Mouse (Mus musculus) thymus, adult 2 months (tissue): ENCODE measurements around the gene Lrrn3.

ENCODE experiments used
- CTCF ChIP-seq: fragments of 200-500 bp; IDR thresholded peaks from 2 replicates; pipeline ENCODE4 v1.5.1; 2012; ENCODE audit warnings: mild to moderate bottlenecking, control low read depth, low read length, moderate library complexity, borderline replicate concordance; ENCODE audit not compliant: control insufficient read depth, poor library complexity, insufficient read depth; ENCODE audit errors: extremely low read depth
- POLR2A ChIP-seq: fragments of 200-500 bp; IDR thresholded peaks from 2 replicates; pipeline ENCODE4 v1.6.1; 2012; ENCODE audit warnings: mild to moderate bottlenecking, low read length, control low read depth, moderate library complexity; ENCODE audit not compliant: control insufficient read depth, poor library complexity, insufficient read depth; ENCODE audit errors: extremely low read depth

- TF ChIP-seq POLR2A = no peak
- TF ChIP-seq CTCF = no peak
Observed at GRCm38 (mm10) chr12:41521671-41522070, 35.4 kb upstream of the Lrrn3 start.
